Mouse (Mus musculus) small intestine, adult 10 weeks (tissue): Measurements from ENCODE around the gene Cdh8. TPM values are rescaled to one million over a fixed set of nuclear protein-coding genes. Genes with fewer than 3 reads are reported as not detected.

Experiments
- polyA plus RNA-seq: library from polyadenylated mRNA; stranded (reverse); fragments of 350-450 nt; fragmentation: Illumina TruSeq; extraction: RNeasy Lipid Tissue Mini Kit (QIAGEN cat#74804); gene quantifications from one replicate; pipeline ENCODE4 v1.2.3, GENCODE M21; 2014; ENCODE audit warnings: low replicate concordance

The Cdh8 gene
- polyA plus RNA-seq = not detected

DNA sequence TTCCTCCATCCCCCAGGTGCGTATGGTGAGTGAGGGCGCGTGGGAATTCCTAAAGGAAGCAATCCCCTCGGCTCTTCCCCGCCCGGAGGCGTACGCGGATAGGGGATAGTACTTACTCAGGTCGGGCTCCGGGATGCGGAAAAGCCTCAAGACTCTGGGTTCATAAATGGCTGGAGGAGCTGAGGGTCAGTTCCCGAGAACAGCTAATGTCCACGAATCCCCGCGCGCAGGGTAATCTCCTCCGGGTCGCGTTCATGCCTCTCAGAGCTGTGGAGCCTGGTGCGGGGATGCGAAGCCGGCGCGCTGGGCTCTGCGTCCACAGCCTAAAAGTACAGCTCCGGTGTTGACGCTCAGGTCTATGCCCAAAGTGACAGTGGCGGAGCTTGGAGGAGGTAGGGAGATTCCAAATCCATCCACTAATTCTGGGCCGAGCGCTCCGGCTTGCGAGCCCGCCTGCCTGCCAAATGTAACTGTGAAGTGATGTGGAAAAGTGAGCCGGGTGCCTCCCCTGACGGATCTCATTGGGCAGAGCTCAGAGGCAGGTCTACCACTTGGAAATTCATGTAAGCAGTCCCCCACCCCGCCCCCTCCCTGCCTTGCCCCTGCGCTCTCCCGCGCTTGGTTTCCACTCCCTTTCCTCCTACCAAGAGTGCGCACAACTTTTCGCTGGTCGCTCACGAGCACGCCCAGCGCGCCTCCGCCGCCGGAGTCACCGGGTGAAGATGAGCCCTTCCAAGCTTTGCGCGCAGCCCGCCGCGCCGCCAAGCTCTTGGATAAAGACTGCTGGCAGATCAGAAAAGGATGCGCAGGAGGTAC, at the start of gene Cdh8:
Gene Cdh8 (minus strand): TSS at position 506 of the 816 bp plus-strand sequence.

